Mouse (Mus musculus) hindbrain, embryonic 13.5 days (tissue): ENCODE measurements around the gene Acsm3. TPM values are rescaled to one million over a fixed set of nuclear protein-coding genes. Genes with fewer than 3 reads are reported as not detected.
"Not testable (repeated sequence)": the region's sequence is repeated elsewhere in the genome, so short reads cannot be mapped to it uniquely, and the experiment has no call there.

ENCODE experiments used
- ATAC-seq: fragments of 200-750 bp; cut with Nextera tagmentation; 2 replicates; pipeline ENCODE4 v1.8.0; 2017; ENCODE audit warnings: moderate TSS enrichment; ENCODE audit not compliant: low FRiP score
- H3K27ac ChIP-seq: fragments of 300-500 bp; sonication (generic); 2 replicates; pipeline ENCODE4 v1.5.1; 2015; ENCODE audit warnings: inconsistent platforms, mild to moderate bottlenecking, moderate library complexity
- H3K27me3 ChIP-seq: fragments of 300-500 bp; sonication (generic); 2 replicates; pipeline ENCODE4 v1.6.1; 2015; ENCODE audit warnings: mild to moderate bottlenecking, inconsistent platforms
- H3K36me3 ChIP-seq: fragments of 300-500 bp; sonication (generic); 2 replicates; pipeline ENCODE4 v1.6.1; 2015; ENCODE audit warnings: mild to moderate bottlenecking, inconsistent platforms
- H3K4me1 ChIP-seq: fragments of 300-500 bp; sonication (generic); replicated peaks from 2 replicates; pipeline ENCODE4 v1.6.1; 2015; ENCODE audit warnings: inconsistent platforms
- H3K4me2 ChIP-seq: fragments of 300-500 bp; sonication (generic); 2 replicates; pipeline ENCODE4 v1.6.1; 2015; ENCODE audit warnings: inconsistent platforms, mild to moderate bottlenecking, moderate library complexity
- H3K4me3 ChIP-seq: fragments of 300-500 bp; sonication (generic); 2 replicates; pipeline ENCODE4 v1.5.1; 2015; ENCODE audit warnings: mild to moderate bottlenecking, inconsistent platforms
- H3K9ac ChIP-seq: fragments of 300-500 bp; sonication (generic); 2 replicates; pipeline ENCODE4 v1.6.1; 2015; ENCODE audit warnings: mild to moderate bottlenecking, inconsistent platforms
- H3K9me3 ChIP-seq: fragments of 300-500 bp; sonication (generic); 2 replicates; pipeline ENCODE4 v1.6.1; 2016; ENCODE audit warnings: inconsistent platforms
- WGBS: fragments of 180-500 bp; shearing (Covaris S2); methylation state at CpG from one replicate; pipeline ENCODE4 v1.1.7; 2015; 5-methylcytosine and 5-hydroxymethylcytosine counted together
- polyA plus RNA-seq: library from polyadenylated mRNA; unstranded; fragments of >200 nt; fragmentation: Nextera tagmentation; extraction: Ambion mirVana; gene quantifications from 2 replicates; pipeline ENCODE4 v1.2.1, GENCODE M21; 2015

Acsm3 gene
- 0.21 TPM in 1 of 2 replicates, not detected in the other for polyA plus RNA-seq

- Histone ChIP-seq H3K27ac (no peak within 1 kb of the TSS), H3K4me2 (no peak within 1 kb of the TSS), H3K9ac (no peak within 1 kb of the TSS), H3K9me3 (no peaks in the 10 kb centered on the region), H3K4me3 (no peak within 1 kb of the TSS), H3K4me1 (no peaks in the 10 kb centered on the region), H3K36me3 (no peaks in the 10 kb centered on the region), H3K27me3 (no peaks in the 10 kb centered on the region)
- ATAC-seq: no peak
- 90% methylated on average over 11 of the region's 11 CpGs for WGBS
Observed at GRCm38 (mm10) chr7:119760527-119760951, at the start of gene Acsm3. Gene Acsm3 (plus strand): TSS chr7:119760923.

GRCm38 (mm10) chr7:119714111-119714510, 46.6 kb upstream of the Acsm3 start:
- Histone ChIP-seq H3K4me3 (no peak overlapping the region), H3K27me3 (no peaks in the 10 kb centered on the region), H3K4me1 (no peaks in the 10 kb centered on the region), H3K36me3 (peaks cover 39% of the 10 kb centered on the region), H3K9me3 (no peaks in the 10 kb centered on the region), H3K27ac (no peak overlapping the region), H3K4me2 (no peak overlapping the region), H3K9ac (no peak overlapping the region)
- no peak for ATAC-seq
- WGBS: 93% methylated on average over 7 of the region's 7 CpGs

- H3K4me3 ChIP-seq: peak within 1 kb of the TSS; percentile 96
- H3K9me3 ChIP-seq: no peaks in the 10 kb centered on the region
- under 1% methylated on average over 60 of the region's 60 CpGs for WGBS
- H3K4me1 ChIP-seq: peaks cover 10% of the 10 kb centered on the region
- H3K27me3 ChIP-seq: no peaks in the 10 kb centered on the region
- ATAC-seq: peak; percentile 97
- H3K36me3 ChIP-seq: peaks cover 34% of the 10 kb centered on the region
- peak within 1 kb of the TSS; percentile 81 for H3K27ac ChIP-seq
- H3K4me2 ChIP-seq: peak within 1 kb of the TSS; percentile 84
- H3K9ac ChIP-seq: peak within 1 kb of the TSS; percentile 90
Observed at GRCm38 (mm10) chr7:119720253-119720946, 40.3 kb upstream of the Acsm3 start, which contains the start of gene Thumpd1. Gene Thumpd1 (minus strand): TSS chr7:119720798.

- Histone ChIP-seq H3K9me3 (no peaks in the 10 kb centered on the region), H3K27me3 (no peaks in the 10 kb centered on the region), H3K4me2 (peak overlapping the region; percentile 84), H3K4me1 (peaks cover 10% of the 10 kb centered on the region), H3K9ac (peak overlapping the region; percentile 90), H3K4me3 (peak overlapping the region; percentile 96), H3K36me3 (peaks cover 29% of the 10 kb centered on the region), H3K27ac (peak overlapping the region; percentile 81)
- peak; percentile 55 for ATAC-seq
- 15% methylated on average over 8 of the region's 8 CpGs for WGBS
Observed at GRCm38 (mm10) chr7:119720947-119721310, 39.8 kb upstream of the Acsm3 start.

GRCm38 (mm10) chr7:119727621-119728020, 33.1 kb upstream of the Acsm3 start:
- no peak for ATAC-seq
- no peaks in the 10 kb centered on the region for H3K36me3 ChIP-seq

GRCm38 (mm10) chr7:119731262-119731661, 29.5 kb upstream of the Acsm3 start:
- H3K4me3 ChIP-seq, H3K27me3 ChIP-seq, H3K27ac ChIP-seq, ATAC-seq, H3K4me2 ChIP-seq, H3K36me3 ChIP-seq, H3K4me1 ChIP-seq, H3K9ac ChIP-seq, H3K9me3 ChIP-seq: not testable (repeated sequence)
- 75% methylated on average over 4 of the region's 4 CpGs for WGBS

More at GRCm38 (mm10) chr7:119727621-119728020, 33.1 kb upstream of the Acsm3 start:
- Histone ChIP-seq H3K4me1 (no peaks in the 10 kb centered on the region), H3K4me2 (no peak overlapping the region), H3K4me3 (no peak overlapping the region), H3K27ac (no peak overlapping the region), H3K27me3 (no peaks in the 10 kb centered on the region), H3K9me3 (no peaks in the 10 kb centered on the region), H3K9ac (no peak overlapping the region)
- WGBS: 98% methylated on average over 2 of the region's 2 CpGs

GRCm38 (mm10) chr7:119738877-119739276, 21.8 kb upstream of the Acsm3 start:
- no peak for ATAC-seq
- WGBS: 71% methylated on average over 2 of the region's 2 CpGs
- Histone ChIP-seq H3K4me2 (no peak overlapping the region), H3K27ac (no peak overlapping the region), H3K27me3 (0 out of 2 replicates have a peak, but pooled peaks cover 4% of the 10 kb centered on the region), H3K9ac (no peak overlapping the region), H3K9me3 (no peaks in the 10 kb centered on the region), H3K4me1 (no peaks in the 10 kb centered on the region), H3K36me3 (no peaks in the 10 kb centered on the region), H3K4me3 (no peak overlapping the region)

- H3K4me2 ChIP-seq: peak overlapping the region; percentile 50
- not testable (repeated sequence) for H3K4me1 ChIP-seq, H3K27me3 ChIP-seq, H3K36me3 ChIP-seq, H3K27ac ChIP-seq, H3K9me3 ChIP-seq
- ATAC-seq: peak; percentile 74
- 3% methylated on average over 28 of the region's 44 CpGs for WGBS
- peak overlapping the region; percentile 38 for H3K4me3 ChIP-seq
- peak overlapping the region; percentile 58; the same call in 1 of the 2 replicates for H3K9ac ChIP-seq
Observed at GRCm38 (mm10) chr7:119739798-119740468, 20.8 kb upstream of the Acsm3 start.

GRCm38 (mm10) chr7:119744321-119744720, 16.4 kb upstream of the Acsm3 start:
- peak overlapping the region; percentile 40 for H3K4me2 ChIP-seq
- no peak overlapping the region for H3K27ac ChIP-seq
- no peaks in the 10 kb centered on the region for H3K36me3 ChIP-seq
- H3K4me1 ChIP-seq: peaks cover 5% of the 10 kb centered on the region; the same call in 1 of the 2 replicates
- ATAC-seq: peak; percentile 36; the same call in 1 of the 2 replicates
- no peak overlapping the region for H3K9ac ChIP-seq
- H3K9me3 ChIP-seq: no peaks in the 10 kb centered on the region
- no peak overlapping the region for H3K4me3 ChIP-seq
- 0 out of 2 replicates have a peak, but pooled peaks cover 4% of the 10 kb centered on the region for H3K27me3 ChIP-seq
- WGBS: 11% methylated on average over 34 of the region's 34 CpGs

- Histone ChIP-seq H3K36me3 (no peaks in the 10 kb centered on the region), H3K27ac (no peak overlapping the region), H3K27me3 (0 out of 2 replicates have a peak, but pooled peaks cover 4% of the 10 kb centered on the region), H3K4me2 (no peak overlapping the region), H3K4me3 (no peak overlapping the region), H3K9ac (no peak overlapping the region), H3K4me1 (peaks cover 5% of the 10 kb centered on the region; the same call in 1 of the 2 replicates), H3K9me3 (no peaks in the 10 kb centered on the region)
- WGBS: 86% methylated on average over 1 of the region's 1 CpGs
- no peak for ATAC-seq
Observed at GRCm38 (mm10) chr7:119745869-119746268, 14.9 kb upstream of the Acsm3 start.

GRCm38 (mm10) chr7:119748761-119749160, 12.0 kb upstream of the Acsm3 start:
- 97% methylated on average over 1 of the region's 2 CpGs for WGBS
- Histone ChIP-seq H3K4me1 (peaks cover 5% of the 10 kb centered on the region; the same call in 1 of the 2 replicates), H3K27me3 (no peaks in the 10 kb centered on the region), H3K36me3 (no peaks in the 10 kb centered on the region), H3K27ac (no peak overlapping the region), H3K9me3 (no peaks in the 10 kb centered on the region), H3K9ac (no peak overlapping the region), H3K4me3 (no peak overlapping the region), H3K4me2 (no peak overlapping the region)
- ATAC-seq: no peak

GRCm38 (mm10) chr7:119749942-119750341, 10.8 kb upstream of the Acsm3 start:
- no peak for ATAC-seq
- Histone ChIP-seq H3K4me2 (no peak overlapping the region), H3K9me3 (no peaks in the 10 kb centered on the region), H3K27me3 (no peaks in the 10 kb centered on the region), H3K9ac (no peak overlapping the region), H3K4me3 (no peak overlapping the region), H3K27ac (no peak overlapping the region), H3K36me3 (no peaks in the 10 kb centered on the region), H3K4me1 (no peaks in the 10 kb centered on the region)
- 62% methylated on average over 2 of the region's 2 CpGs for WGBS
